Mouse (Mus musculus): ENCODE results near the gene Pld1.

DNA sequence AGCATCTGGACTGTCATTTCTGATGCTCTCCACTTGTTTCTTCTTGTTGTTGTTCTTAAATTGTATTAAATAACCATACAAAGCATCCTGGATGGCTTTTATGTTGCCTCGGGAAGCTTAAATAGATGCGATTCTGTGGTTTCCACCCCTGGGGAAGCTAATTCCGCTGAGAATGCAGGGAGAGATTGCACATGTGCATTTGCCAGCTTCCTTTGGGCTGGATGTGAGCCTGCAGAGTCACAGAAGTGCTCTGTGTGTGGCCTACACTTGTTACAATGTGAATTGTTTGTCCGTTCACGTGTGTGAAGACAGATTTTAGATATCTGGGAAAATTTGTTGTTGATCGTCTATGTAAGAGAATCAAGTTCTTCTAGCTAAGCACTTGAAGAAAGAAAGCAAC, 74.9 kb downstream of the Pld1 start:
- TF ChIP-seq CTCF (IDR thresholded peaks at IDR 0.05; ENCODE audit: control insufficient read depth, insufficient read depth, insufficient read length) (no peak), MAX (IDR thresholded peaks at IDR 0.05) (no peak)
